Mouse (Mus musculus): Measurements from ENCODE around the gene Olfr724. TPM values are rescaled to one million over a fixed set of nuclear protein-coding genes. Genes with fewer than 3 reads are reported as not detected.
"Not testable (repeated sequence)": the region's sequence is repeated elsewhere in the genome, so short reads cannot be mapped to it uniquely, and the experiment has no call there.

Olfr724 gene
- not detected for total RNA-seq (2021)
- long read RNA-seq, experiment 1: 0 reads
- long read RNA-seq, experiment 2: 0 reads

DNA sequence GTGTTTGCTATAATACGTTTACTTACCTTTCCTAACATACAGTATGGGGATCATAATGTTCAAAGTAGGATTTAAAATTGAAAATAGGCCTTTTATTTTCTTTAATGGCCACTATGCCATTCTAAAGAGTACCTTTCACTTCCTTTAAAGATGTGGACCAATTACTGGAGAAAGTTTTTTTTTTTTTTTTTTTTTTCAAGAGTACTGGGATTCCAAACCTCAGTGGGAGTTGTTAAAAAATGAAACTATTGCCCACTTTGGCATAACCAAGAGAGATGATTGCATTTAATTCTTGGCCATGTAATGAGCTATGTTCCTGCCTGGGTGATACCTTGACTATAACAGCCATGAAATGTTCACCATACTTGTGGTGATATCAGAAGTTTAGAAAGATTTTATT, at the start of gene Olfr724:
Gene Olfr724 (minus strand): TSS at position 101 of the 400 bp plus-strand sequence.
- DNase-seq: not testable (repeated sequence)

DNA sequence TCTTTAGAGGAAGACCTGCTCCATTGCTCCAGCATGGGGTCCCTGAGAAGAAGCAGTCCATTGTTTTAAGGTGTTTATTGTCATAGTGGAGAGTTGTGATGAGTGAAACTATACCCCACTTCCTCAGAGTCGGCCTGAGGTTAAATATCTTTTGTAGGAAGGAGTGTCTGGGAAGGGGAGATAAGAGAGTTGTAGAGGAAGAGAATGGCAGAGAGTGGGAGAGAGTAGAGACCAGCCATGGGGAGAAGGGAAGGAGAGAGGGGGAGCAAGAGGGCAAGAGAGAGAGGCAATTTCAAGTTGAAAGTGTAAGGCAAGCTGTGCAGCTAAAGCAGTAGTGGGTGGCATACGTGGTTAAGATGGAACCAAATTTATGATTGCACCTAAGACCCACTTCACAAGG, 7.2 kb downstream of the Olfr724 start:
- DNase-seq: no peak

DNA sequence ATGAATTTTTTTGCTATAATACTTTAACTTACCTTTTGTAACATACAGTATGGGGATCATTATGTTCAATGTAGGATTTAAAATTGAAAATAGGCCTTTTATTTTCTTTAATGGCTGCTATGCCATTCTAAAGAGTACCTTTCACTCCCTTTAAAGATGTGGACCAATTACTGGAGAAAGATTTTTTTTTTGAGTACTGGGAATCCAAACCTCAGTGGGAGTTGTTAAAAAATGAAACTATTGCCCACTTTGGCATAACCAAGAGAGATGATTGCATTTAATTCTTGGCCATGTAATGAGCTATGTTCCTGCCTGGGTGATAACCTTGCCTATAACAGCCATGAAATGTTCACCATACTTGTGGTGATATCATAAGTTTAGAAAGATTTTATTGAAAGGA, 31.4 kb downstream of the Olfr724 start, which contains the start of gene Olfr723:
Gene Olfr723 (minus strand): TSS at position 101 of the 400 bp plus-strand sequence.
- not testable (repeated sequence) for DNase-seq

Other genes starting within 250 kb of the Olfr724 start
- gene Armh4, start 179.9 kb downstream of the Olfr724 start, total RNA-seq (2021): 1 to 10 TPM; 3.6 to 3.7 TPM
- not detected for gene Olfr722, start 61.3 kb downstream of the Olfr724 start, total RNA-seq (2021)
- not detected for gene Olfr723, start 31.5 kb downstream of the Olfr724 start, total RNA-seq (2021)
- gene Olfr725, start 77.1 kb upstream of the Olfr724 start, total RNA-seq (2021): not detected
- gene Olfr726, start 127.7 kb upstream of the Olfr724 start, total RNA-seq (2021): not detected
- not detected for gene Olfr727, start 159.9 kb upstream of the Olfr724 start, total RNA-seq (2021)
- not detected for gene Olfr728, start 179.4 kb upstream of the Olfr724 start, total RNA-seq (2021)
- gene Olfr729, start 189.6 kb upstream of the Olfr724 start, total RNA-seq (2021): not detected
- gene Olfr730, start 224.9 kb upstream of the Olfr724 start, total RNA-seq (2021): not detected

Measured in adrenal gland, postnatal 10 days (tissue).